Mouse (Mus musculus) heart, postnatal 25 days (tissue): ENCODE data around the gene Ptpre. TPM values are rescaled to one million over a fixed set of nuclear protein-coding genes. Genes with fewer than 3 reads are reported as not detected.
"Not testable (repeated sequence)": the region's sequence is repeated elsewhere in the genome, so short reads cannot be mapped to it uniquely, and the experiment has no call there.

ENCODE experiments used
- DNase-seq: peaks from one replicate; pipeline ENCODE4 v3.0.0; 2022; ENCODE audit warnings: low spot score
- intact Hi-C: fragments of 180-260 bp; cut with DNase I; formaldehyde crosslinking; loops from one replicate; pipeline ENCODE4 v1.15.1; 2025
- total RNA-seq, 2 experiments: library from RNA; stranded (reverse); gene quantifications; 2 replicates each; pipeline ENCODE4 v1.2.3; 2021

Gene Ptpre
- total RNA-seq, 2 experiments from 2014 or later, result 3.3 to 3.5 TPM

DNA sequence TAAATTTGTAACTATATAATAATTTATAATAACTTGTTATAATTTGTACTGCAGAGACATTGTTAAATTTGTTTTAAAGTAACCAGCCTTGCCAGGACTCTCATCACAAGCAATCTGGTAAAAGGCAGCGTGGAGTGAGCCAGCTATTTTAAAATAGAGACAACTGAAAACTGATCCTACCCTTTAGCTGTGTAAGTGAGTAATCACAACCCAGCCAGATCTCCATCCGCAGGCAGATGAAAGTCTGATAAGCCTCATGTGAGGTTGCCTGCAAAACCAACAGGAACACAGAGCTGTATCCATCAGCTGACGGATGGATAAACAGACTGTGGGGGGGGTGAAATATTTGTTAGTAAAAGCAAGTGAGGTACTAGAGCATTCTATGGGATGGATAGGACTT is 62.8 kb downstream of the Ptpre start:
- DNase-seq, result no peak
- intact Hi-C loops, result no loop called here

DNA sequence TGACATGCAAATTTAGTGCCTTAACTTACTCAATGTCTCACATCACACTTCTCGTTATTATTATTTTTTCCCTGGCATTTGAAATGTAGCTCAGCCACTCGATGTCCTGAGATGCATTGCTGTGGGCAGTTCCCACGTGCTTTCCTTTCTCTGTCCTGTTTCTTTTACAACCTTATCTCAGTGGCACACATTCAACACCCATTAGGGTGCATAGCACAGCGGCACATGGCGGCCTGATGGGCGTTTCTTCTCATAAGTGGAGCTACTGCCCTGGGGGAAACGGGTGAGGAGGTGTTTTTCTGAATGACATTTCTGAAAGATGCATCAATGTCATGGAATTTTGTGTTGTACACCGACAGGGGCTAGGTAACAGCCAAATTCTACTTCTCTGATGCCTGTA is 64.3 kb downstream of the Ptpre start:
- DNase-seq, result no peak
- intact Hi-C loops, result no loop called here

DNA sequence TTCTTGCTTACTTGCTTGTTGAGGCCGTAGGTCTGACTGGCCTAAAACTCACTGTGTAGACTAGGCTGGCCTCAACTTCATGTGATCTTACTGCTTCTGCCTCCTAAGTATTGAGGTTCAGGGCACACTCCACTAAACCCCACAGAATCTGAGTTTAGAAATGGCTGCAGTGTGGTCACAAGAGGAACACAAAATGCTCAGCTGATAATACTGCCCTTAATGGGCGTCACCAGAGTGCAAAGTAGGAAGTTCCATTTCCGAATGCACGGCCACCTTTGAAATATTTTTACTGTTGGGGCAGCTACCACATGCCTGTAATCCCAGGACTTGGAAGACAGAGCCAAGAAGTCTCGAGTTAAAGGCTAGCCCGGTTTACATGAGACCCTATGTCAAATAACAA is 65.0 kb downstream of the Ptpre start:
- intact Hi-C loops, result no loop called here
- no peak for DNase-seq

DNA sequence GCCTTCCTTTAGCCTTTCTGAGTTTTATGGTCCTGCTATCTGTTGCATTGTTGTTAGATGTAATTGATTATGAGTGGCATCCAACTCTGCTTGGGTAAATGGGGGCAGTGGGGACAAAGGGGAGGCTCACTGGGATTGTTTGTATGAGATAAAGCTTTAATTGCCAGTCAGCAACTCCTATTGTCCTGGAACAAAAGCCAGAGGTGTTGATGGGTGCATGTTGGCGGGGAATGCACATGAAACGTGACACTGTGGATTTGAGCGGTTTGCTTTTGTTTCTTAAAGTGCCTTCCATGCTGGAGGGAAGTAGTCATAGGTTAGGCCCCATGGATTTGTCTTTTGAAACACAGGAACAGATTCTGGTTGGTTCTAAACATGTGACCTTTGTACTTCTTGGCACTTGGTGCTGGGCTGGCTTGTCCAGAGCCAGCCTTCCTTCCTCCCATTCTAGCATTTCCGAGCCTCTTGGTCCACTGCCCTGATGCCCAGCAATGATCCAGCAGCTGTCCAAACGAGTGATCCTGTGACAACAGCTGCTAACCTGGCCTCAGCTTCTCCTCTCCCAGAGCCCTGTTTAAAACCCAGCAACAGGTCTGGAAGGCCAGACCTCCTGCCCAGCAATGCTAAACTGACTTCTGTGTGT is 65.7 kb downstream of the Ptpre start:
- intact Hi-C loops, result no loop called here
- peak; percentile 20 for DNase-seq

DNA sequence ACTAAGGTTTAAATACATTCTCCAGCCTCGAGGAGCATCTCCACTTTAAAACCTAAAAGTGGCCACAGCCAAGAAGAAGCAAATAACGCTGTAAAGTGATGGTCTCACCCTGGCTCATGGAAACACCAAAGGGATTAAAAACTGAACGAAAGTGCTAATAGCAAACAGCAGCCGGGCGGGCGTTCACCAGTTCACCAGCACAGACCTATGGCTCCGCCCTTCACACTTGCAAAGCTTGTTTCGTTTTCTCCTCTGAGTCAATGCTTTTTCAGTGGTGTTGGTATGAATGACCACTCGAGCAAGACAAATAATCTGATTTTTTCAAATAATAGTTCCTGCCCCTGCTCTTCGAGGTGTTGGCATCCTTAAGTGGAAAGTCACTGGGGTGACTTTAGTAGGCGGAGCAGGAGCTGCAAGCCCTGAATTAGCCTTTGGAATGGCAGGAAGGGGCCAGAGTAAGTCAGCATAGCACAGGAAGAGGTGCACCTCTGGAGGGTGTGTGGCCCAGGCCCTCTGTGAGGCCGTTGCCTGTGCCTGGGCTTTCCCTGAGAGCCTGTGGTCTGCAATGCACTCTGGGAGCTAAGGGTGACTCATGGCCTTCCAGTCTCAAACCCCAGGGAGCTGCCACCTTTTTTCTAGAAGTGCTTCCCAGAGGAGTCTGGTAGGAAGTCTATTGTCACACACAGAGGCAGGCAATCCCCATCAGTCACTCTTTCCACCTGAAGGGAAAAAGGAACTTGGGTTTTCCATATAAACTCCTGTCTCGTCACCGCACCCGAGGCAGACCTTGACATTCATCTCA is 67.9 kb downstream of the Ptpre start:
- DNase-seq, result peak; percentile 10
- intact Hi-C loops, result no loop called here

DNA sequence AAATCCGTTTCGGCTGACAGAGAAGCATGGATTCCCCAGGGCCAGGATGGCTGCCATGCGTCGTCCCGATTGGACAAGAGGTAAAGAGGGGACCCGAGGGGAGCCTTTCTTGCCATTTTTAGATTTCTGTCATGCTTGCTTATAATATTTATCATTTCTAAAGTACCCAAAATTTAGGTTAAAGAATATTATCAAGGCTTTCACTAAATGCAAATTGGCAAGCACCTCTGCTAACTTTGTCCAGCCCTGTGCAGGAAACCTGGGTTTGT is 68.5 kb downstream of the Ptpre start:
- DNase-seq, result no peak
- intact Hi-C loops, result no loop called here

DNA sequence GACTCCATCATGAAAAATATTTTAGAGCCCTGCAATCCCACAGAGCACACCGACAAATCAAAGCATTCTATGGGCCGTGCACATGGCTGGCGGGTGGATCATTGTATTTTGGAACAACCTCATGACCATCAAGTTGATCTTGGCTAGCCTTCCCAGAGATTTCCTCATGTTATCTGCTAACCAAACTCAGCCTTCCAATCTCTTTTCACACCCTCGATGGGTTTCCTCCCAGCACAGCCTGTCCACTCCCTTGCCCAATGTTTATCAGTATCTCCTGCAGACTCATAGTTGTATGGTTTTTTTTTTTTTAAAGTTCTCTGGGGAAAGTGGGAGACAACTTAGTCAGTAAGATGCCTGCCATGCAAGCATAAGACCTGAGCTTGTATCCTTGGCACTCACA is 70.9 kb downstream of the Ptpre start:
- no peak for DNase-seq
- intact Hi-C loops, result no loop called here

DNA sequence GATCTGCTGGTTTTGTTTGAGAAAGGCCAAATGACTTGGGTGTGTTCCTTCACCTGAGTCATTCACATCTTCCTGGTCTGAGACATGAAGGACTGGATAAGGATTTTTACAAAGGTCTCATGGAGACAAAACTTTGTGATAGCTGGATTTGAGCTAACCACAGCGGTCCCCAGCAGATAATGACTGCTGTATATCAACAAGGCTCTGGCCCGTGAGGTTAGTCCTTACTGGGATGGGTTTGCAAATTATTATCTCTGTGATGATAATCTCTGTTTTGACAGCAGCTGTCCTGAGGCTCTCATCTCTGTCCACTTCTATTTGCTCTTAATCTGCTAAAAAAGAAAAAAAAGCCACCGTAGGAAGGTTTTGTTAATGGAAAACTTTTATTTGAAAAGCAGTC is 71.7 kb downstream of the Ptpre start:
- intact Hi-C loops, result no loop called here
- DNase-seq, result no peak

DNA sequence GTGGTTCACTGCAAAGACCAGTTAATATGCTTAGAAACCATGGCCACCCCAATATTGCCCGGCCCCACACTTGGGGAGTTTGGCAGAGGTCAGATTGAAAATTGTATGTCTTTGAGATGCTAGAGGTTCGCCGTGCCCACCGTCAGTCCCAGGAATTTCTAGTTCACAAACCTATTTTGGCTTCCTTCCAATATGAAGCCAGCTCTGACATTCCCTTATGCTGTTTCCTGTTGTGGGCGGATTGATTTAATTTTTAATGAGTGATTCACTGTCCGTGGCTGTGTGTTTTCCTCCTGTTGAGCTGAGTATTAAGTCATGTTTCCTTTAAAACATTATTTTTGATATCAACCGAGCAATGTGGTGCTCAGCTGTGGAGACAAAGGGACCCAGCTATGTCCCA is 72.4 kb downstream of the Ptpre start:
- DNase-seq, result no peak
- intact Hi-C loops, result no loop called here

DNA sequence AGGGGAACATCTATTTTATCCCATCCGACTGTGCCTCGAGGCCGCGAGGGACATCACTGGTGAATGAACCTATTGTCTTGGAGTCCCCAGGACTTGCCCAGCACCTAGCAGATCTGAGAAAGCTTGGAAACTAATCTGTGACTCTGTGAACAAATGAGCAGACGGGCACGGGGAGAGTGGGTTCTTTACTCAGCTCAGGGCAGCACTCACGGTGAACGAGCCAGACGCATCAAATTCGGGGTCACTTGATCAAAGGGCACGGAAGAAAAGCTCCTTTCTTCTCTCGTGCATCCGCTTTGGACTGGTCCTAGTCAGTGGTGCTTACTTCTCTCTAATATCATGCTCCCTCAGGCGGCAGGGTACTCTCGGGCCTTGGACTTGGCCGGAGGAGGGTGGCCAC is 75.0 kb downstream of the Ptpre start:
- intact Hi-C loops, result no loop called here
- DNase-seq, result no peak

DNA sequence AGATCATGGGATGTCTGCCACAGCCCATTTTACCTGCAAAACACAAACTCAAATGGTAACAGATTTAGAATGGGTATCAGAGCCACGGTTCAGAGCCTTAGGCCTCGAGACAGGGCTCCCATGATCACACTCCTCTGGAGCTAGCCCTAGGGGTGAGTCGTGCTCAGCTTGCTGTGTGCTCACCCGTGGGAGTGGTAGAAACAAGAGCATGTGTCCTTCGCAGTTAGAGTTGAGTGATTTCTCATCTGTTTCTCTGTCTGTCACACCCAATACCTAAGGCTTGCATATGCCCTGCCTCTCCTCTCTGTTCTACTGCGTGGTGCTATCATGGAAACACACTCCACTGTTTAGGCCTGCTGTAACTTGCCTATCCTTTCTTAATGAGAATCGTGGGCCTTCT is 75.5 kb downstream of the Ptpre start:
- no peak for DNase-seq
- intact Hi-C loops, result no loop called here

DNA sequence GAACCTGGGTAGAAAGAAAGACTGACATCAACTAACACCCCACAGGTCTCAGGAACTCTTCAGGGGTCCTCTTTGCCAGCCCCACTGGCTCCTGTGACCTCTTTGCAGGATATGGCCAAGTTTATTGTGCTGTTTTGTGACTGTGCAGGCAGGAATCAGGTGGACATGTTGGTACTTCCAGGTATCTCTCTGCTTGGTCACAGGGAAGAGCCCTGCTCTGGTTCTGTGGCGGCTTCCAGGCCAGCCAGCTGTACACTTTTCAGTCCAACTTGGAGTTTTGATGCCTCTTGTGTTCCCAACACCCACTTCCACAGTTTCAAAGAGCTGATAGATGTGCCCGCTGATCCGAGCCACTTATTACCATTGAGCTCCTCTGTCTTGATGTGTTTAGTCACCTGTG is 76.1 kb downstream of the Ptpre start:
- intact Hi-C loops, result no loop called here
- no peak for DNase-seq

DNA sequence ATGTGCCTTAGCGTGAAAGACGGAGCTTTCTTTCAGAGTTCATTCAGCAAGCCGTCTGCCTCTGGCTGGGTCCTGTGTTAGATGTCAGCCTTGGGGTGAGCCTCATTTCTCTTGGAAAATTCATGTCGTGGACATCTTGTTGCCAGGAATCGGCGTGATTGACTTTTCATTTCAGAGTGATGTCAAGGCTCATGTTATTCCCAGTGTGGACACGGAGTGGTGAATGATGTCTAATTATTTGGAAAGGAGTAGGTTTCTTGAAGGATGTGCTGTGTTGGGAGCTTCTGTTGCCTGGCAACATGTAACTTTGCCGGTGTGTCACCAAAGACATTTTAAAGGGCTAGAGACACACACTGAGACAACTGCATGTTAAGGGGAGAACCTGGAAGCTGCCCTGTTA is 77.6 kb downstream of the Ptpre start:
- DNase-seq, result no peak
- intact Hi-C loops, result no loop called here

DNA sequence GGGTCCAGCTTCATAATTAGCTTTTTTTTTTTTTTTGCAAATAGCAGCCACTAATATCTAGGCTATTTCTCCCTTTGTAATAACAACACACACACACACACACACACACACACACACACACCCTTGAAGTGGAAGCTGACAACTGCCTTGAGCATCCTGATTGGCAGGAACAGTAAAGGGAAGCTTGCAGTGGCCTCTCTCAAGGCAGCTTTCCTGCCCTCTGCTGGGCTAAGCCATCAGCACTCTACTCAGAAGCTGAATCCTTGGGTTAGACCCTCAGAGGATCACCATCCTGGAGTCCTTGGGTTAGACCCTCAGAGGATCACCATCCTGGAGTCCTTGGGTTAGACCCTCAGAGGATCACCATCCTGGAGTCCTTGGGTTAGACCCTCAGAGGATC is 79.2 kb downstream of the Ptpre start:
- DNase-seq, result not testable (repeated sequence)

DNA sequence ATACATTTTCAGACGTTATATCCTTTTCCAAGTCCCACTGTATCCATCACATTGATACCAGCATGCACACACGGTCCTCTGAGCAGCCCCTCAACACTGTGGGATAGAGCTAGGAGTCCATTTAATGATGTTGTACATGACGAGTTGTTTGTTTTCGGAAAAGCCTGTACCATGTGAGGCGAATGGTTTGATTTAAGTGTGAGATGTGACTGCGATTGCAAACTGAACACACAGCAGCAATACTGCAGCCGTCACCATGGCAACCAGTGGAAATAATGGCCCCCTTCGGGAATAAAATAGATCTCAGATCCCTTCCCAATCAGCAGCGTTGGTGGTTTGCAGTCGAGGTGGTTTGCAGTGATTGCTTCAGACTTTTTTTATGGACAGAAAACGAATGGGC is 80.5 kb downstream of the Ptpre start:
- DNase-seq, result no peak
- intact Hi-C loops, result no loop called here

More for the DNA sequence above, 79.2 kb downstream of the Ptpre start:
- intact Hi-C loops, result not testable (repeated sequence)

DNA sequence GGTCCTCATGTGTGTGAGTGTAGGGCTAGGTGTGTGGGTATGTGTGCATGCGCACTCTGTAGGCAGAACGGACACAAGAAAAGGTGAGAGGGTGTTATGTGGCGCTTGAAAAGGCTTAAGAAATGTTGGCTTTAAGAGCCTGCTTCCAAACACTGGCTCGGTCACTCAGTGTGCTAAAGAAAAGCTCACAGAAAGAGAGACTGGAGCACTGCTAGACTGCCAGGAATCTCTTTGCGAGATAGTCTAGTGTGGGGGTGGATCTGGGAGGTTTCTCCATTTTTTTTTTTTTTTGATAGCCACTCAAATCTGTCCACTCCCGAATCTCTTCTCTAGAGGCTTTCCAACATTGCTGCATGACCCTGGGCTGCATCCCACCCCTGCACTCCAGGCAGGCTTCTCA is 84.4 kb downstream of the Ptpre start:
- no peak for DNase-seq
- intact Hi-C loops, result no loop called here

DNA sequence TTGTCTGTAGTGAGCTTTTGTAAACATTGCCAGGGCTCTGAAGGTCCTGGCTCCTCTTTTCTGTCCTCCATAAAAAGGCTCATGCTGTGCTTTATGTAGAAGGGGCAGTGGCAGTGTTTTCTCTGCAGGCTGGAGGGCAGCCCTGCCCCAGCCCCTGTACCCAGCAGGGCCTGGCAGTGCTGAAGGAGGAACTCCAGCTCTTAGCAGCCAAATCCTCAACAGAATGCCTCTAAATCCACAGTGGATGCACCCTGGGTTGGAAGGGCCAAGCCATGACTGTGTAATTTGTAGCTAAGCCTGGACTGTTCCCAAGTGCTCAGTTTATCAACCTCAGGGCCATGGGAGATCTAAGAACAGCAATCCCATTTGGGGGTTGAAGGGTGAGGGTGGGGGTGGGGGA is 85.0 kb downstream of the Ptpre start:
- intact Hi-C loops, result no loop called here
- no peak for DNase-seq

DNA sequence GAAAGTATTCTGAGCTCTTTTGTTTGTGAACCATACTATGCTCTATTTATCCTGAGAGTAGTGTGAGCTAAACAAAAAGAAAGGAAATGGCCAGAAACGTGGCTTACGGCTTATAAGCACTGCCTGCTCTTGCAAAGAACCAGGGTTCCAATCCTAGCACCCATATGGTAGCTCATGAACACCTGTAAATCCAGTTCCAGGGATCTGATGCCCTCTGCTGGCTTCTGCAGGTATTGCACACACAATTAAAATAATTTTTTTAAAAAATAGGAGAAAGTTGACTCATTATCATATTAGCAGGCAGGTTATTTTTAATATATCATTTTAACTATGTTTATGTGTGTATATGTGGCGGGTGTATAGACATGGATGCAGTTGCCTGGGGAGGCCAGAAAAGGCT is 87.6 kb downstream of the Ptpre start:
- intact Hi-C loops, result no loop called here
- DNase-seq, result no peak

DNA sequence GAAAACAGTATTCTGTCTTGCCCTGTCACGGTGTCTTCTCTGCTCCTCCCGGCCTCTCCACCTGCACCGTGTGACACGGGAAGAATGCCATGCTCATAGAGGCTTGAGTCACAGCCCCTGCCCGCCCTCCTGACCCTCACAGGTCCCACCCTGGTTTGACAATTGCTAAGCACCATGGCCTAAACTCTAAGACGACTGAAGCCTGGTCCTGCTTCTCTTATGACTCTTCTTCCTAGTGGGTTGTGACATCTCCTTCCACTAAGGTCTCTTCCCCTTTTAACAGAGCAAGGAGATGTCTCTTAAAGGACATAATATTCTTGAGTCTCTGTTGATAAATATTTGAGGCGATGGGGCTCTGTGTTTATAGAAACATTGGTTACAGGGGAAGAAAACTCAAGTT is 91.1 kb downstream of the Ptpre start:
- intact Hi-C loops, result no loop called here
- no peak for DNase-seq

DNA sequence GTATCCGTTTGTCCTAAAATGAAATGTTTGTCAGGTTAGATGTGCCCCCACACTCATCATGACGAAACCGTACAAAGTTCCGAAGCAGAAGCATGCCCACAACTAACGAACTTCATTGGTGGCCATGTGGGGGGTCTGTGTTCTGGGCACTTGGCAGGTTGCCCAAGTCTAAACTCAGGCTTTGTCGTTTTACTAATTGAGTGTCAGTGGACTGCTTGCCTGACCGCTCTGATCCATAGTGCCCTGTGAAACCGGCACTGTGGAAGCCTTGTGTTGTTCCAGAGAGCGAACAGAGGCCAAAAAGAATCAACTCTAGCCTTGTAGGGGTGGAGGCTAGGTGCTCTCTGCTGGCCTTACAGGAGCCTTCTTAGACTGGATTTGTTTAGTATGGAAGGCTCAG is 91.7 kb downstream of the Ptpre start:
- intact Hi-C loops, result no loop called here
- no peak for DNase-seq

DNA sequence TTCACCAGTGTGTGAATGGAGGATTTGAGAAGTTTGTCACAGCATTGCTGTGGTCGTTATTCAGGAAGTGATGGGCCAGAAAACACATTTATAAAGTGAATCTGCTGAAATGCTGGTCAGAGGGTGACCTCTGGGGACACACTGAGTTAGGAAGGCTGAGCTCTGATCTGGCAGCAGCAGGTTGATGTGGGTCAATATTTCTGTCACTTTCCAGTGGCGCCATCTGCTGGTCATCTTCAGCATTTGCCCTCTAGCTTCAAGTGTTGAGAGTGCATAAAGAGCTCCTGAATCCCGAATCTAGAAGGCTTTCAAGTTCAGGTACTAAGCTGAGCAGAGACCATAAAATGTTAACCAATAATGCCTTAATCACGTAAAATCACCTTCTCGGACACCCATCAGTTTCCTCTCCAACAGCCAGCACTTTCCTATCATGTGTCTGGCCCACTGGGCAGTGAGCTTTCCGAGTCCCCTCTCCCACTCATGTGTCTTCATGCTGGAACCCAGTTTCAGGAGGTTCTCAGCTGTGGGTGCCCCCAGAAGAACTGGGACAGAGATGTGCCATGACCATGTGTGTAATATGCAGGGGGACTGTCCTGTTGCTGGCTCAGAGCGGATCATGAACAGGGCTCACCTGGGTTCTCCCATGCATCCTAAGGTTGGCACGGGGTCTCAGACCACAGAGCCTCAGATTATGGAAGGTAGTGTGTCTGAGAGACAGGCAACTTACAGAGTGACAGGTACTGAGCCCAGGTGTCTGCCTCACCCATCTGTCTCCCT is 94.7 kb downstream of the Ptpre start:
- DNase-seq, result peak; percentile 33
- intact Hi-C loops, result loop anchor here (1.0 to 5.0 kb wide), 3 partner anchors 95 to 230 kb away; partner anchors contain the start of gene Ptpre
